Mouse (Mus musculus) G1E-ER4 (cell line): ENCODE measurements around the gene Gm21970. TPM values are rescaled to one million over a fixed set of nuclear protein-coding genes. Genes with fewer than 3 reads are reported as not detected.

Experiments used
- GATA1 ChIP-seq: IDR thresholded peaks from one replicate; pipeline ENCODE4 v1.8.0; 2012; ENCODE audit warnings: low read length, inconsistent platforms
- polyA plus RNA-seq: library from polyadenylated mRNA; stranded (reverse); fragments of >175 nt; gene quantifications from 2 replicates; pipeline ENCODE4 v1.2.3, GENCODE M21; 2012

The Gm21970 gene
- polyA plus RNA-seq, 1 experiment: not detected

DNA sequence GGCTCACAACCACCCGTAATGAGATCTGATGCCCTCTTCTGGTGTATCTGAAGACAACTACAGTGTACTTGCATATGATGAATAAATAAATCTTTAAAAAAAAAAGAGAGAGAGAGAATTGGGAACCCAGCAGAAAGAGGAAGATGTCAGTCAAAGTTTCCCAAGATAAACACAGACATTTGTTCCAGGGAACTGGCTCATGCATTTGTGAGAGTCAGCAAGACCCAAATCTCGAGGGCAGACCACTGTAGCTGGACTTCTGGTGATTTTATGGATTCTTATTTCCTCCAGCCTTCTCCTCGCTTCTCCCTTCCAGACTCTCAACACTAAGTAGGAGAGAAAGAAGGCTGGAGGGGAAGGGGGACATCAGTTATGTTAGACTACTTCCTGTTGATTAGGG, 46.6 kb downstream of the Gm21970 start:
- TF ChIP-seq GATA1: no peak

DNA sequence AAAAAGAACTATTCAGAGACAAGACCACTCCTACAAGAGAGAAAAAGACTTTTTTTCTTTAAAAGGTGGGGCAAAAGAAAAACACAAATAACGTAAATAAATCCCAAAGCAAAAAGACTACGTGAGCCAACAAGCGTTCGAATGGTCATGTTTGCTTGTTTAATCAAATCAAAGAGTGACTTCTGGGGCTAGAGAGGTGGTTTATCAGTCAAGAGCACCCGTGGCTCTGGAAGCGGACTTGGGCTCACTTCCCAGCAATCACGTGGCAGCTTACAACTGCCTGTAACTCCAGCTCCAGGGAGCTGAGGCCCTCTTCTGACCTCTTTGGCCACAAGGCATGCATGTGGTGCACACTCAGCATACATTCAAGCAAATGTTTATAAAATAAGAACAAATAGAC, 49.8 kb downstream of the Gm21970 start:
- peak; percentile 44 for TF ChIP-seq GATA1

DNA sequence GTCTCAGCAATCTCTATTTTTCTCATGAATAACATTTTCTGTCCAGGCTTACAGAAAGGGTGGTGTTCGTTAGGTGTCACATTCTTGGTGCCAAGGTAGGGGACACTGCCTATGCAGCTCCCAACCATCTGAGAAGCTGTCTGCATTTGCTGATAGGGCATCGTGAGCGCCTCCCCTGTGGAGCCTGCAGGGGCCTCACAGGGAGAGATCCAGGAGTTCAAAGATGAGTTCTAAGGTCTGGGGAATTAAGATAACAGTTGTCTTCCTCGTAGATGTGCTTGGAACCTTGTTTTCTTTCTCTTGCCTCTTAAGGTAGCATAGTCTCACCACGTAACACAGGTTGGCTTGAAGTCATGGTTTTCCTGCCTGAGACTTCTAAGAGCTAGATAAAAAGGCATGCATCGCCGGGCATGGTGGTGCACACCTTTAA, 50.3 kb downstream of the Gm21970 start:
- peak; percentile 79 for TF ChIP-seq GATA1

DNA sequence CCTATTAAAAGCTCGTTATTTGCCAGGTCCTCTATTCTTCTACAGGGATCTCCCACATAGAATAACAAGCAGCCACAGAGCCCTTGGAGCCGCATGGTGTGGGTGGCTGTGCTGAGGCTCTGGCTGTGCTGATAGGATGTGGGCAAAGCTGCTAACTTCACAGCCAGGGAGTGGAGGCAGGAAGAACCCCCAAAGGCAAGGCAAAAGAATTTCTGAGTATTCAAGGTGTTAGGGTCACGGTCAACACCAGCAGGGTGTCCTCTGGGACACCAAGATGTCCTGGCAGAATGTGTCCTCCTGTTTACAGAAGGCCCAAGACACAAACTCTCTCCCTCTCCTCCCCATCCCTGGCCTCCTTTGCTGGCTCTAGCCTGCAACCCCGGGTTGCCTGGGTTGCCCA, 50.9 kb downstream of the Gm21970 start:
- TF ChIP-seq GATA1: no peak

DNA sequence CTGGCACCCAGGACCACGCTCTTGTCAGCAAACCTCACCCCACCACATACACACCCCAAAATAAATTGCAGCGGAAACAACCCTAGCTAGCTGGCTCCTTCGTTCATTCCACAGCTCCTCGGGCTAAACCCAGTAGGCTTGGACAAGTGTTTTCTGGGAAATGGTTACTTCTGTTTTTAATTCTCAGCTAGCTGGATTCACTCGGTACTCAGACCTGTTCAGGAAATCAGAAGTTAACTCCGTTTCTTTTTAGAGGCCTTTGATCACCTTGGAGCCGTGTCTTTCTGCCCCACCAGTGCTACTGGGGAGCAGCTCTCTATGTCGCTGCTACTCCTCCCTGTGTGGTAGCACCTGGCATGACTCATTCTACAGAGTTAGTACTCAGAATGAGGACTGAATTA, 51.7 kb downstream of the Gm21970 start:
- TF ChIP-seq GATA1: no peak

DNA sequence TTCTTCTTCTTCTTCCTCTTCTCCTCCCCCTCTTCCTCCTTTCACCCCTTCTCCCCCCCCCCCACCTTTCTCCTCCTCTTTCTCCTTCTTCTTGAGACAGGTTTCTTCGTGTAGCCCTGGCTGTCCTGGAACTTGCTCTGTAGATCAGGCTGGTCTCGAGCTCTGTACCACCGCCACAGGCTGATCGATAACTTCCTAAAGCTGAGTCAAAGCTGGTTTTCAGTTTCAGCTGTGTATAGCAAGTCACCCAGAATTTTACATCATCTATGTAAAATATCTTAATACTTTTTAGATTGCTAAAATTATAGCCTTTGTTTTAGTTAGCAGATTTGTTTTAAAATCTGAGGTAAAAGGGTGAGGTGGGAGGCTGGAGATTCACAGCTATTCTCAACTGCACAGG, 53.3 kb downstream of the Gm21970 start:
- no peak for TF ChIP-seq GATA1

DNA sequence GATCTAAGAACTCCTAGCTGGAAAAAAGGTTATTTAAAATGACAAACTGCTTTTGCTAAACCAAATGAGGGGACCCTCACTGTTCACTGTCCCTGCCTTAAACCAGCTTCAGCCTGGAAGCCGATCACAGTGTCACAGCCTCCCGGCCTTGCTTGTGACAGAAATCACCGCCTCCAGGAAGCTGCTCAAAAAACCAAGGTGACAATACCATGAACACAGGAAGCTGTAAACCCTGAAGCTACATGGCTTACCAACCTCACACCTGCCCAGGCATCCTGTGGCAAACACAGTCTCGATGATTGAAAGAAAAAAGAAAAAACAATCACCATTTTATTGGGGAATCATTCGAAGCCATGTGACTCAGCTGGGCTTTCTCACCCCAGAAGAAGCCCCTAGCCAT, 54.0 kb downstream of the Gm21970 start:
- TF ChIP-seq GATA1: no peak

DNA sequence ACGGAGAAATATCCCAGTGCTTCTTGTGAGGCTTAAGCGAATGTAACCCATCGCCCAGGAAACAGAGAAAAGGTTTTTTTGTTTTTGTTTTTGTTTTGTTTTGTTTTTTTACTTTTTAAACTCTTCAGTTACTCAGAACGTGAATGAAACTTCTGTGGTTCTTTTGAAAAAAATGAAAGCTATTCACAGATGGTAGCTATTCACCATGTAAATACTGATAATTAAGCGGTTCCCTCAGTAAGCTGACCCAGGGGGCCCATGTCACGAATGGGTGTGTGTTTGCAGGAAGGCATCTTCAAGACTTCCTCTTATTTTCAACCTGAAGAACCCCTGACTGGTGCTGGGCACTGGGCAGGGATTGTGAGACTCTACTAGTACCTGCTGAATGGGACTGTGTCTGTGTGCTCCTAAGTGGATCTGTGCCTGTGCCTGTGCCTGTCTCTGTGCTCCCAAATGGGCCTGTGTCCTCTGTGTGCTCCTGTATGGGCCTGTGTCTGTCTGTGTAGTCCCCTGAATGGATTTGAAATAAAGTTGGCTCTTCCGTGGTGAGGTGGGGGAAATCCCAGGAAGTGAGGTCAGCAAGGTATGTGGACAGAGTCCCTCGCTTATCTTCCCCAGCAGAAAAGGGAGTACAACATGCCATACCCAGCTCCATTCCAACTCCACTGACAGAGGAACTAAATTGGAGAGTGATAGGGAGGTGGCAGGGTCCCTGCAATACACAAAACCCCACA, 55.4 kb downstream of the Gm21970 start:
- TF ChIP-seq GATA1: no peak

DNA sequence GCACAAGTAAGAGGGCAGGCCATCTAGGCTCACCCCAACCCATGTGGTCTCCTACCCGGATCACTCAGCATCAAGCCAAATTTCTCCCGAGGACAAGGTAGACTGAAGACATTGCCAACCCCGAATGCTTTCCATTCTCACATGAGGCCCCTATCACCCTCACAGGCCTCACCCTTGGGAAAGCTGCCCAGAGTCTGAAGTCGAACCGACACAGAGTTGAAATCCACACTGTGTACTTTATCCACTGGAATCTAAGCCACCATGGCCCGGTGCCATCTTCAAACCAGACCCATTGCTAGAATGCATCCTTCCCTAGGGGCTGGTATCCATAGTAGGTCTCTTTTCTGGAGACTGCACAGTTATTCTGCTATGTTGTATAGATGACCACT, 56.0 kb downstream of the Gm21970 start:
- TF ChIP-seq GATA1: no peak

DNA sequence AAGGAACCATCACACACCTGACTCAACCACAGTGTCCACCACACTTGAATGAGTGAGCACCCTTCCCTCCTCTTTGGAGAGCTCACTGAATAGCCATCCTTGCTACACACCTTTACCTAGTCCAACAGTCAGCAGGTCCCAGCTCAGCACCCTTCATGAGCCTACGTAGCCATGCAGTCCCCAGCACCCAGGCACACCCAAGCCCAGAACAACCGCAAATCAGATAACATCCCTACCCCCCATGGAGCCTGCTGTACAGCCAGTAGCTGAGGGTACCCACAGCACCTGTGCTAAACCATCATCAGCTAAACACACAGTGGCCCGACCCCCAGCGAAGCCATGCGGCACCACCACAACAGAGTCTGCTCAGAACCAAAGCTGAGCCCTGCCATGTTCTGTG, 56.6 kb downstream of the Gm21970 start:
- TF ChIP-seq GATA1: peak; percentile 6

DNA sequence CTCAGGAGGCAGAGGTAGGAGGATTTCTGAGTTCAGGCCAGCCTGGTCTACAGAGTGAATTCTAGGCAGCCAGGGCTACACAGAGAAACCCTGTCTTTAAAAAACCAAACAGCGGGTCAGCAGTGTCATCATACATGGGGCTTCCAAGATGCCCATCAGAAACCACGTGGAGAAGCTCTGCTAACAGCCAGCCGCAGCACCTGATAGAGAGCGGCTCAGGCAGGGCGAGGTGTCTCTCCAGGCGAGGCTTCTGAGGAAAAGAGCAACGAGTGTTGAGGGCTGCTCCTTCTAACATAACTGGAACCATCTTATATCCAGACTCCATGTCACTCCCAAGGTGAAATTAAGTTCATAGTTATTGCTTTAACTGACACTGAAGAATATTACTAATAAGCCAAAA, 57.4 kb downstream of the Gm21970 start:
- TF ChIP-seq GATA1: no peak

DNA sequence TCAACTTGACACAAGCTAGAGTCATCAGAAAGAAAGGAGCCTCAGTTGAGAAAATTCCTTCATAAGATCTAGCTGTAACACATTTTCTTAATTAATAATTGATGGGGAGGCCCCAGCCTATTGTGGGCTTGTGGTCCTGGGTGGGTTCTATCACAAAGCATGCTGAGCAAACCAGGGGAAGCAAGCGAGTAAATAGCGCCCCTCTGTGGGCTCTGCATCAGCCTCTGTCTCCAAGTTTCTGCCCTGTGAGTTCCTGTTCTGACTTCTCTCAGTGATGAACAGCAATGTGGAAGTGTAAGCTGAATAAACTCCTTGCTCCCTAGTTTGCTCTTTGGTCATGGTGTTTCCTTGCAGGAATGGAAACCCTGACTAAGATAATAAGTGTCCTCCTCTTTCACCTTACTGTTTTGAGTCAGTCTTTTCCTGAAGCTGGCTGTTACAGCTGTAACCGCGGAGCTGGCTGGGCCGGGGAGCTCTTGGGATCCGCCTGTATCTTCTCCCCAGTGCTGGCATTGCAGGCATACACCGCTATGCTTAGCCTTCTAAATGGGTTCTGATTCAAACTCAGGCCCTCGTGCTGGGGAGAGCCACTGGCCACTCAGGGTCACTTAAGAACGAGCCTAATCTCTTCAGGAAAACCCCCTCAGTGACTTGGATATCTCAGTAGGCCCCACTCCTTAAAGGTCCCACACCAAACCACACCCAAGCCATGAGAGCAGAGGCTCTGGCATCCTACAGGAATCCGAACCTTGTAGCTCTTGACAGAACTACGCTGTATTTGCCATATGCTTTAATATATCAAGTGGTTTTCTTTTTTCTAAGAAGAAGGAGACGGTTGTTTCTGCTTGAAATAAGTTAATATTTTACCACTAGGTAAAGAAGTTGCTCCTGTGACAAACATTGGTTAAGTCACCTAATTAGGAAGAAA, 58.9 kb downstream of the Gm21970 start:
- TF ChIP-seq GATA1: no peak

DNA sequence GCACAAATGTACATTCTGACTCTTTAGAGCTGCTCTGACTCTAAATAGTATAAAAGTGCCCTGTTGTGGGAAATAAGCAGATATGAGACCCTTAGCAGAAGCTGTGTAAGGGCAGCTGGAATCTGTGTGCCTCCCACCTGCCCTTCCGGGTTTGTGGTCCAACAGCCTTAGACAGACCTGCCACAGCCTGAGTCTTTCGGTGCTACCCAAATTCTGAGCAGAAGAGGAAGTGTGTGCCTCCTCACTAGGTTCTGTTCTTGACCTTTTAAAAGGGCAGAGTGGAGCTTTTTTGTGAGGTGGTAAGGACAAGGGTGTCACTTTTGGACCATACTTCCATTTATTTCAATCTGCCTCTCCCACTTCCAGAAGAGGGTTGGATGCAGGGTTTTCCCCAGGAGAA, 60.4 kb downstream of the Gm21970 start:
- no peak for TF ChIP-seq GATA1

DNA sequence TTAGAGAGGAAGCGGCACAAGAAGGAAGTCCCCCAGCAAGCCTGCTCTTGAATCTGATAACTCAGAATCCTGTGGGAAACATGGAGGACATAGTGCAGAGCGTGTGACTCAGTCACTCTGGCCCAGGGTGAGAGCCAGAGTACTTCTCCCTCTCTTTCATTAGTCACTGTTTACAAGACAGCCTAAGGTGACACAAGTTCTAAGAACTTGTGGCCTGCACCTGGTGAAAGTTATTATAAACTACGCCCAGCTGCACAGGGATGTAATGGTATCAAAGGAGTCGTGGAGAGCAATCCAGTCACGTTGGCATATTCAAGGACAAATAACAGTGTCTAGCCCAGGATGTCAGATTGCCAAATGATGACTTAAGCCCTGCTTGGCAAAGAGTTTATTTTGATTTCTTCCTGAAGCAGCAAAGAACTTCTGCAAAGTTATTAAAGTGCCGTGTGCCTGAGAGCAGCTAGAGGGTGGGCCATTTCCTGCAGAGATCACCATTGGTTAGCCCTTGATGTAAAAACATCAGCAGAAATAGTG, 60.9 kb downstream of the Gm21970 start:
- no peak for TF ChIP-seq GATA1

DNA sequence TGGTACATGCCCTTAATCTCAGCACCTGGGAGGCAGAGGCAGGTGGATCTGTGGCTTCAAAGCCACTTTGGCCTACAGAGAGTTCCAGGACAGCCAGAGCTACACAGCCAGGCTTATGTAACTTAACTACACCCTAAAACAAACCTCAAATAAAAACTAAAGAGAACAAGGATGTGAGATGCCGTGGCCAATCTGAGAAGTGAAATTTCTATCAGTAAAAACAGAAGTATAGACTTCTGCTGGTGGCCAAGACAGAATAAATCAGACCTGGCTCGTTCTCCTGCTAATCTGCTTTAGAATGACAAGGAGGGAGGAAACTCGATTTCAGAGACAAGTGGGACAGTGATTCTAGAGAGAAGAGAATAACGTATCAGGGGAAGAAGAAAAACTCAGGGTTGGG, 64.3 kb downstream of the Gm21970 start:
- TF ChIP-seq GATA1: no peak

DNA sequence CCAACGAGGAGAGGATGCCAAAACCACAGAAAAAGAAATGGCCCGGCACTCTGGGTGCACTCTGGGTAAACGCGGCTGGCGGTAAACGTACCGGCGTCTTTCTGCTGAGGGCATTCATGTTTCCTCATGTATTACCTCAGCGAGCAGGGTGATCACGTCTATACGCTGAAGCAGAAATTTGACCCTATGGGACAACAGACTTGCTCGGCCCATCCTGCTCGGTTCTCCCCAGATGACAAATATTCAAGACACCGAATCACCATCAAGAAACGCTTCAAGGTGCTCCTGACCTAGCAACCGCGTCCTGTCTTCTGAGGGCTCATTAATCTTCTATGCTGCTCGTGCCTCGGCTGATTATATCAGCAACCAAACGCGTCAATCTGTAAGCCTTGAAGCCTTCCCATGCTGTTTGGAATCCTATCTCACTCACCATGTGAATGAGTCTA, 66.8 kb downstream of the Gm21970 start:
- no peak for TF ChIP-seq GATA1

DNA sequence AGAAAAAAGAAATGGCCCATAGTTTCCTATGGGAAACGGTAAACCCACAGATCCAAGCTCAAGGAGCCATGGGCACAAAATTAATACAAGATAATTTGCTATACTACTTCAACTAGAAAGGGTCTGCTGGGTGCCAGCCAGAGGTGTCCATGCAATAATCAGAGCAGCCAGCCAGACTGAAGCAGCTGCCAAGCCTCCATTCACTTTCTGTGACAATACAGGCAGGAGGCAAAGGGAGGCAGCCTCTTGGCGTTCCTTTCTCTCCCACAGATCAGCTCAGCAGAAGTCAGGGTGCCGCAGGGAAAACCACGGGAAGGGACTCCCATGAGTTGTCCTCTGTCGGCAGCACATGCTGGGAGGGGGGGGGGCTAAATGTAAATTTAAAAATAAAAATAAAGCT, 67.5 kb downstream of the Gm21970 start:
- TF ChIP-seq GATA1: no peak

DNA sequence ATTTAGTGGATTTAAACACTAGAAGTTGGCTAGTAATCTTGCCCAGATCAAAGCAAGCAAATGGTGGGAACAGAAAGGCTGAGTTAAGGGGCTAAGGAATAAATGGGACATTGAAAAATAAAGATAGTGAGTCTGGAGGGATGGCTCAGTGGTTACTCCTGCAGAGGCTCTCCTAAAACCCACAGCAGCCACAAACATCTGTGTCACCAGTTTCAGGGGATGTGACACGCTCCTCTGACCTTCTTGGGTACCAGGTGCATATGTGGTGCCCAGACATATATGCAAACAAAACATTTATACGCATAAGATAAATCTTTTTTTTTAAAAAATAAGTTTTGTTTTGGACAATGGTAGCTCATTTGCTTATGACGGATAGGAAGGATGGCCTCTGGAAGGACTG, 67.9 kb downstream of the Gm21970 start:
- no peak for TF ChIP-seq GATA1
